Mouse (Mus musculus) adrenal gland, postnatal 0 days (tissue): ENCODE data around the gene Pdlim4. TPM values are rescaled to one million over a fixed set of nuclear protein-coding genes. Genes with fewer than 3 reads are reported as not detected.

Experiments
- polyA plus RNA-seq: library from polyadenylated mRNA; unstranded; fragments of >200 nt; fragmentation: Nextera tagmentation; extraction: Ambion mirVana; gene quantifications from 2 replicates; pipeline ENCODE4 v1.2.1, GENCODE M21; 2015

Gene Pdlim4
- 52.2 and 56.4 TPM in 2 replicates for polyA plus RNA-seq

GRCm38 (mm10) chr11:54068520-54069371 lies at the start of gene Pdlim4:
Gene Pdlim4 (minus strand): TSS chr11:54069014.

GRCm38 (mm10) chr11:54100045-54100691 lies 31.4 kb upstream of the Pdlim4 start, which contains the start of gene P4ha2:
Gene P4ha2 (plus strand): TSS chr11:54100095.

GRCm38 (mm10) chr11:54028044-54028951 lies 40.5 kb downstream of the Pdlim4 start, which contains the start of gene Slc22a4:
Gene Slc22a4 (minus strand): TSS chr11:54028090.

Other genes with a start within 250 kb of the Pdlim4 start
- gene Gm12216, start 209.8 kb downstream of the Pdlim4 start, polyA plus RNA-seq: 4.6 and 9.6 TPM in 2 replicates
- gene Slc22a5, start 177.4 kb downstream of the Pdlim4 start, polyA plus RNA-seq: 11.8 and 16.6 TPM in 2 replicates
- gene Slc22a21, start 88.7 kb downstream of the Pdlim4 start, polyA plus RNA-seq: 4.6 and 4.9 TPM in 2 replicates
- 2.1 and 2.4 TPM in 2 replicates for gene Slc22a4, start 40.9 kb downstream of the Pdlim4 start, polyA plus RNA-seq
- gene P4ha2, start 31.1 kb upstream of the Pdlim4 start, polyA plus RNA-seq: 25.8 and 26.3 TPM in 2 replicates
- 0.17 TPM in 1 of 2 replicates, not detected in the other for gene Csf2, start 180.7 kb upstream of the Pdlim4 start, polyA plus RNA-seq
- not detected in 2 replicates for gene Il3, start 198.3 kb upstream of the Pdlim4 start, polyA plus RNA-seq
- gene Acsl6, start 234.8 kb upstream of the Pdlim4 start, polyA plus RNA-seq: 3.5 and 3.6 TPM in 2 replicates